7 mouse cellular contexts compared by ENCODE assay signal in the genomic region with DNA sequence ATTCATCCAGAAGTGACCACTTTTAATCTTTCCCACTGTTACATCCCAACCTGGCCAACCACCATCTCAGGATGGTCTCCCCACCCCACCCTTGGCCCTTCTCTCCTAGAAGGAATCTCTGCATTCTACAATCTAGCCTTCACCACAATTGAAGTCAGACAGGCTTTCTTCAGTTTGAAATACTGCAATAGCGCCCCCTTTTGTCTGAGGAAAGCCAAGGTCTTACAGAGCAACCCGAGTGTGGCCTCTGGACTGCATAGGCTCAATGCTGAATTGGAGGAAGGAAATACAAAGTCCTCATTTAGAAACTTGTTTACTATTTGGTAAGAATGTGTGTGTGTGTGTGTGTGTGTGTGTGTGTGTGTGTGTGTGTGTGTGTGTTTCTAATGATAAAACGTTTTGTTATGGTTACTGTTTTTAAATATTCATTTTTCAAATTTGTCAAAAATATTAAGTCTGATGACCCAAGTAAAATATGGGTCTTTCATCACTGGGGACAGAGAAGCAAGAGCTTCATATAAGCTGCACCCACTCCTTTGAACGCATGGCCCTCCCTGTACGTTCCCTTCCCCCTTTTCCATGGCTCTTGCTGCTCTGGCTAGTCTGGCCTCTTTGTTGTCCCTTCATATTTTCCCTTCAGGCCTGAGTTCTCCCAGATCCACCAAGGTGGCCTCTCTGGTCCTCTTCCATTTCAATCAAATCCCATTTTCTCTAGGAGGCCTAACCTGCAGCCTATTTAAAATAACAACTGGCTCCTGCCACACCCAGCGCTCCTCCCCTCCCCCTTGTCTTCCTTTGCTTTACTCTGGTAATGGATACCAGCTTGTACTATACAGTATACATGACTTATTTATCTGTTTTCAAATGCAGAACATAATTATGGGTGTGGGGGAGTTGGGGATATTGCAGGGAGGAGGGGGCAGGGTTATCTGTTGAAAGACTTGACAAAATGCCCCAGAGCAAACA.
DNase-seq lines count a peak whose midpoint lies in the region; ATAC-seq lines count a peak whose summit lies in the region.

No protein-coding gene starts in this region.

- ATAC-seq in common myeloid progenitor, adult 5-6 weeks (replicated peaks; ENCODE audit: low read depth, poor library complexity, severe bottlenecking) = peak; percentile 80
- ATAC-seq in neutrophil, adult 5-6 weeks (ENCODE audit: extremely low read depth, insufficient number of reproducible peaks, low FRiP score, poor library complexity, severe bottlenecking) = 0 out of 2 replicates have a peak, but pooled peaks have one; percentile 44

- DNase-seq in left cerebral cortex, adult 11 months (ENCODE audit: low spot score) = peak; percentile 6
- DNase-seq in left cerebral cortex, adult 8-10 months (ENCODE audit: low spot score in 2 of 2) = no peak
- DNase-seq in ZHBTc4 (ENCODE audit: low read depth, low spot score) = peak; percentile 88
- peak; percentile 15 to 40 for DNase-seq in kidney, postnatal 25 days
- DNase-seq in gastrocnemius, adult 8-10 months (ENCODE audit: low spot score in 2 of 2) = no peak

Comparison
In these comparisons a context has a peak if more than half of its experiments do, and no peak if none do; other contexts are left out.
1. DNase-seq: peak in left cerebral cortex, adult 11 months (single experiment), ZHBTc4 (single experiment) and kidney, postnatal 25 days (2 of 2); none in left cerebral cortex, adult 8-10 months (0 of 2) and gastrocnemius, adult 8-10 months (0 of 2).